Mouse (Mus musculus) right cerebral cortex, adult 2 months (tissue): ENCODE data around the gene Yipf2.
"Not testable (repeated sequence)": the region's sequence is repeated elsewhere in the genome, so short reads cannot be mapped to it uniquely, and the experiment has no call there.

ENCODE experiments used
- DNase-seq, 2 experiments: peaks; one replicate each; pipeline ENCODE4 v3.0.0; 2021 to 2022; ENCODE audit warnings: low spot score in 2 of 2

The Yipf2 gene

GRCm38 (mm10) chr9:21557556-21557955 is 35.1 kb downstream of the Yipf2 start:
- no peak for DNase-seq

GRCm38 (mm10) chr9:21556996-21557395 is 35.6 kb downstream of the Yipf2 start:
- no peak for DNase-seq

- DNase-seq = no peak
Measured at GRCm38 (mm10) chr9:21555198-21555742, 37.4 kb downstream of the Yipf2 start.

GRCm38 (mm10) chr9:21553607-21554273 is 38.9 kb downstream of the Yipf2 start:
- no peak for DNase-seq

GRCm38 (mm10) chr9:21551049-21551448 is 41.6 kb downstream of the Yipf2 start:
- no peak for DNase-seq

- peak; percentile 18 to 62 for DNase-seq
Measured at GRCm38 (mm10) chr9:21547075-21547941, 45.3 kb downstream of the Yipf2 start.

- DNase-seq = no peak
Measured at GRCm38 (mm10) chr9:21546789-21547074, 45.9 kb downstream of the Yipf2 start, which contains the start of gene Carm1. Carm1 (plus strand) TSS chr9:21546894.

- peak; percentile 98 for DNase-seq
Measured at GRCm38 (mm10) chr9:21545916-21546788, 46.5 kb downstream of the Yipf2 start.

- DNase-seq = no peak
Measured at GRCm38 (mm10) chr9:21545351-21545915, 47.2 kb downstream of the Yipf2 start.

GRCm38 (mm10) chr9:21542001-21542400 is 50.6 kb downstream of the Yipf2 start:
- not testable (repeated sequence) for DNase-seq

- DNase-seq = no peak
Measured at GRCm38 (mm10) chr9:21539981-21540753, 52.5 kb downstream of the Yipf2 start.
